Mouse (Mus musculus): ENCODE results near the gene Olfr643. TPM values are rescaled to one million over a fixed set of nuclear protein-coding genes. Genes with fewer than 3 reads are reported as not detected.

Gene Olfr643
- polyA plus RNA-seq (2015; fragmentation: Nextera tagmentation; extraction: Ambion mirVana): not detected in 2 replicates

DNA sequence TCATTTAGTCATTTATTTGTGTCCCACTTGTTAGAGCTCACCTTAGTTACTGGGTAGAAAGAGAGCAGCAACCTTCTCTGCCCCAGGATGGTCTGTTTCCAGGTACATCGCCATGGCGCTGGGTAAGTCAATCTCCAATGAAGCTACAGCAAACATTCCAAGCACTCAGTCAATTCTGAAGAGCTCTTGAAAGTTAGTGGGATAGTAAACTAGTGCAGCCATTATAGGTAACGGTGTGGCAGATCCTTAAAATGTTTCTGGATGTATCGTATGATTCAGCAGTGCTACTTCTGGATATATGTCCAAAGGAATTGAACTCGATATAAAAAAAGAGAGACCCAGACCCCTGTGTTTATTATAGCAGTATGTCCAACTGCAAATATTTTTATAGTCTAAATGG lies at the start of gene Olfr643:
Olfr643 (minus strand) TSS at position 101 of the 400 bp plus-strand sequence.

GRCm38 (mm10) chr7:104183292-104183691 lies 46.1 kb upstream of the Olfr643 start, which contains the start of gene Olfr648:
Gene Olfr648, minus strand, starts transcription at chr7:104183392.

GRCm38 (mm10) chr7:104150456-104150855 lies 13.3 kb upstream of the Olfr643 start, which contains the start of gene Ubqlnl:
Gene Ubqlnl, minus strand, starts transcription at chr7:104150556.

DNA sequence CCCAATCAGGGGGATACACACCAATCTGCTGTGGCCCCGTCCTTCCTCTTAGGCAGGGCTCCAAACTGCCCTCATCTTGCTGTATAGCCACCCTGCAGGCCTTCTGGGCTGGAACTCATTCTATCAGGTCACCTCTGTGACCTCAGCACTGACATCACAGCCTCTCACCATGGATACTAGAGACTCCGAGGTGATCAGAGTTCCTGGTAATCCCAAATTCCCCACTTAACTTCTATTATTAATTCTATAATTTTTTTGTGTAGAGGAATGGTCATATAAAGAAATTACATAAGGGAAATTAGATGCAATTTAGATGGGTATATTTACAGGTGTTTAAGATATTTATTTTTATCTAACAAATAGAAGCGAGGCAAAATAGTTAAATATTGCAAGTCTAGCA lies 6.0 kb upstream of the Olfr643 start, which contains the start of gene Ubqln3:
Ubqln3 (minus strand) TSS at position 101 of the 400 bp plus-strand sequence.

DNA sequence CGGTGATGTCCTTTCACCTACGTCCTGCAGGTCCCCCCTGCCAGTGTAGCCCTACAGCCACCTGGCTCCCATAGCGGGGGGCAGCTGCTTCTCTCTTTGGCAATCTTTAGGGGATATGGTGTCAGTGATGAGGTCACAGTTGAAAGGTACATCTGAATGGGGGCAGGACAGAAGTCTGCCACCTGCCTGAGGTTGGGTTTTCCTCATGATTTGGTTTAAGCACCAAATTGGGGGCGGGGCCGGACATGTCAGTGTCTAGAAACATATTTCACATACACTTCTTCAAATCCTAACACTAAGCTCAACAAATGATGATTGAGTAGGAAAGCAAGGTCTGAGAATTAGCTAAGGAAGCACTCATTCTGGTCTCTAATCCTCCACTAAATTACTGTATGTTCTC lies 7.5 kb downstream of the Olfr643 start, which contains the start of gene Ubqln5:
Ubqln5 (minus strand) TSS at position 101 of the 400 bp plus-strand sequence.

GRCm38 (mm10) chr7:104104757-104104972 lies 32.5 kb downstream of the Olfr643 start, which contains the start of gene Olfr646:
Gene Olfr646, plus strand, starts transcription at chr7:104104873.

DNA sequence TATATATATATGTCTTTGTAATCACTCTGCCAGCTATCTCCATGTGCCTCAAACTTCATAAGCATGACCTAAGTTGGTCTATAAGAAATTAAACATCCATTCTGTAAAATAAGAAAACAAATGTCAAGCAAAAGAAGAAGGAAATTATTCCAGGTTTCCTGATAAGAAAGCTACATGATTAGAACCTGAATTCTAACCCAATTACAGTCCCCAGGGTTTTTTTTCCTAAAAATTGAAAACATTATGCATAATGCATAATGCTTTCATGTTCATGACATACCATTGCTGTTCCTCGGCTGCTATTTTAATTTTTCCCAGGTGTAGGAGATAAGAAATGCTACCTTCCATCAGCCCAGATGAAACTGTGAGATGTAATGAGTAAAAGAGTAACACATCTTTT lies 51.8 kb downstream of the Olfr643 start, which contains the start of gene Olfr645:
Olfr645 (minus strand) TSS at position 101 of the 400 bp plus-strand sequence.

DNA sequence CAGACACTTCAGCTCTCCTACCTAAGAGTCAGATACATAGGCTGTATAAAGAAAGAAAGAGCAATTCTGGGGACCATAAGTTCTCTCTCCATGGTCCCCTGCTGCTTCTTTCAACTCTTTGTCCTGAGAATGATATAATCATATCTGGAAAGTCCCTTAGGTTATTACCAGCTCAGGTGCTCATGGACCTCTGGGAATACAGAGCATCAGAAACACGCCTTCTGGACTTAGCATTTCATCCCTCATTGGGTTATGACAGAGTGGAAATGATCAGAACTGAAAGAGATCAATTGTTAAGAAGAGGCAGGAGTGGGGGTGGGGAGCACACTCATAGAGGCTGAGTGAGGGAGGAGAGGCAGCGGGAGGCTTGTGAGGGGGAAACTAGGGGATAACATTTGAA lies 65.4 kb downstream of the Olfr643 start, which contains the start of gene Olfr644:
Olfr644 (minus strand) TSS at position 101 of the 400 bp plus-strand sequence.

GRCm38 (mm10) chr7:104061345-104061744 lies 75.9 kb downstream of the Olfr643 start, which contains the start of gene 4930516K23Rik:
Gene 4930516K23Rik, minus strand, starts transcription at chr7:104061445.

GRCm38 (mm10) chr7:104052566-104052965 lies 84.6 kb downstream of the Olfr643 start, which contains the start of gene Olfr642:
Gene Olfr642, minus strand, starts transcription at chr7:104052666.

DNA sequence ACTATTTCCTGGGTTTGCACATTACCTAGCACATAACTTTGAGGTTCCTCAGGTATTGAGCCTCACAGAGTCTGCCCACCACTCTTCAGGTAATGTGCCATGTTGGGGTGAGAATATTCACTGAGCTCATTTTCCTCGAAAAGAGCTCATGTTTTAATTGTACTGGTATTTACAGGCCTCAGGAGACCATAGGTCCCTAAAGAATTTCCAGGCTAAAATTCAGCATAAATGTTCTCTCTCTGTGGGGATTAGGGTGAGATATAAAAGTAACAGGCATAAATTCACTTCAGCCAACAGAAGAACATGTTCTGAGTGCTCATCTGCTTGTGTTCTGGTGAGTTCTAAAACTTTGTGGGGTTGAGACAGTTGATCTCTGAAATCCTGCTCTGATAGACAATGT lies 102.1 kb downstream of the Olfr643 start, which contains the start of gene Olfr641:
Olfr641 (plus strand) TSS at position 301 of the 400 bp plus-strand sequence.

DNA sequence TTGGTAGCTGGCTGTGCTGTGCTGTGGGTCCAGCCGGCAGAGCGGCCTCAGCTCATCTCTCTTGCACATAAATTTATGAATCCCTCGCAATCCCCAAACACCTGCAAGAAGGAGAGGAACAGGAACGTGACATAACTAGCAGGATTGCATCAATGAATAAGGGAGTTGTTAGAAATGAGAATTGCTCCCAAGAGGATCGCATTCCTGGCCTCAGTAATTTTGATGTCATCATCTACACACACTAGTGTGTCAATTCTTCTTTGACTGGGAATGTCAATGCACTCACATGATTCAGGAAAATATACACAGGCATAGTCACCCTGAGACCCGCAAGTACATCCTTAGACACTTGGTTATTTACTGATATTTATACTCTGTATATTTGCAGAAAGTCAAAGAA lies 111.7 kb downstream of the Olfr643 start, which contains the start of gene Olfr640:
Olfr640 (minus strand) TSS at position 101 of the 400 bp plus-strand sequence.

DNA sequence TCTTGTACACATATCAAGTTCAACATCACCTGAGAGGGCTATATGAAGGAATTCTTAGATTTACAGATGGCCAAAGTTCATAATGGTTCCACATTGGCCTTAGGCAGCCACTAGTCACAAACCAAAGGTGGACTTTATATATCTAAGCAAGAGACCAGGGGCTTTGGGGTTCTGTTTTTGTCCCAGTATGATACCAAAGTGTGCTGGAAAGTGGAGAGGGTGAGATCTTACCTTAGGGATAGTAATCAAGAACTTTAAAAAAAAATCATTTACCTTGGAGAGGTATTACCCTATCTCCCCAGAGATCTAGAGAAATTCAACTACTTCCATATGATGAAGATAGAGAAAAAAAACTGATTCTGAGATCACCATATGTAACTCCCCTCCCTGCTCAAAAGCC lies 120.0 kb downstream of the Olfr643 start, which contains the start of gene Olfr639:
Olfr639 (minus strand) TSS at position 101 of the 400 bp plus-strand sequence.

DNA sequence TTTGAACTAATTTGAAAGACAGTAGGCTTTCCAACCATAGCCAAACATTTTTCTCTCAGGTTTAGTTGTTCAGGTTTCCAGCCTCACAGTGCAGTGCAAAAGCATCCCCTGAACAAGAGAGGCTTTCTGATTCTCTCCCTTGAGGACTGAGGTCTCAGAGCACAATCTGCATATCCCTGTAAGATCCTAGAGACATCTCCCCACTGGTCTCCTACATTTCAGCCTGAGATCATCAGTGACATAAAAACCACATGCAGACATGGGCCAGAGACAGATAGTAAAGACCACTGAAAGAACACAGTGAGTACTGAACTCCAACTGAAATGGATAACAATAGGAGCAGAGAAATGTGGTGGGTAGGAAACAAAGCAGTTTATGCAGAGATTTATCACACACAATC lies 138.8 kb downstream of the Olfr643 start, which contains the start of gene Olfr638:
Olfr638 (plus strand) TSS at position 301 of the 400 bp plus-strand sequence.

GRCm38 (mm10) chr7:103970852-103971251 lies 166.4 kb downstream of the Olfr643 start, which contains the start of gene Olfr635:
Gene Olfr635, plus strand, starts transcription at chr7:103971152.

Other genes starting within 250 kb of the Olfr643 start
- not detected in 2 replicates for gene Olfr64, start 242.9 kb downstream of the Olfr643 start, polyA plus RNA-seq (2015; fragmentation: Nextera tagmentation; extraction: Ambion mirVana)
- gene Olfr65, start 233.9 kb downstream of the Olfr643 start, polyA plus RNA-seq (2015; fragmentation: Nextera tagmentation; extraction: Ambion mirVana): not detected in 2 replicates
- not detected in 2 replicates for gene Olfr631, start 208.6 kb downstream of the Olfr643 start, polyA plus RNA-seq (2015; fragmentation: Nextera tagmentation; extraction: Ambion mirVana)
- gene Olfr632, start 203.1 kb downstream of the Olfr643 start, polyA plus RNA-seq (2015; fragmentation: Nextera tagmentation; extraction: Ambion mirVana): not detected in 2 replicates
- not detected in 2 replicates for gene Olfr633, start 193.0 kb downstream of the Olfr643 start, polyA plus RNA-seq (2015; fragmentation: Nextera tagmentation; extraction: Ambion mirVana)
- not detected in 2 replicates for gene Olfr635, start 166.3 kb downstream of the Olfr643 start, polyA plus RNA-seq (2015; fragmentation: Nextera tagmentation; extraction: Ambion mirVana)
- not detected in 2 replicates for gene Olfr638, start 138.7 kb downstream of the Olfr643 start, polyA plus RNA-seq (2015; fragmentation: Nextera tagmentation; extraction: Ambion mirVana)
- not detected in 2 replicates for gene Olfr639, start 120.1 kb downstream of the Olfr643 start, polyA plus RNA-seq (2015; fragmentation: Nextera tagmentation; extraction: Ambion mirVana)
- not detected in 2 replicates for gene Olfr640, start 111.8 kb downstream of the Olfr643 start, polyA plus RNA-seq (2015; fragmentation: Nextera tagmentation; extraction: Ambion mirVana)
- not detected in 2 replicates for gene Olfr641, start 102.0 kb downstream of the Olfr643 start, polyA plus RNA-seq (2015; fragmentation: Nextera tagmentation; extraction: Ambion mirVana)
- not detected in 2 replicates for gene Olfr642, start 84.7 kb downstream of the Olfr643 start, polyA plus RNA-seq (2015; fragmentation: Nextera tagmentation; extraction: Ambion mirVana)
- not detected in 2 replicates for gene 4930516K23Rik, start 76.0 kb downstream of the Olfr643 start, polyA plus RNA-seq (2015; fragmentation: Nextera tagmentation; extraction: Ambion mirVana)
- not detected in 2 replicates for gene Olfr644, start 65.5 kb downstream of the Olfr643 start, polyA plus RNA-seq (2015; fragmentation: Nextera tagmentation; extraction: Ambion mirVana)
- gene Olfr645, start 51.9 kb downstream of the Olfr643 start, polyA plus RNA-seq (2015; fragmentation: Nextera tagmentation; extraction: Ambion mirVana): not detected in 2 replicates
- not detected in 2 replicates for gene Olfr646, start 32.5 kb downstream of the Olfr643 start, polyA plus RNA-seq (2015; fragmentation: Nextera tagmentation; extraction: Ambion mirVana)
- gene Ubqln5, start 7.6 kb downstream of the Olfr643 start, polyA plus RNA-seq (2015; fragmentation: Nextera tagmentation; extraction: Ambion mirVana): not detected in 2 replicates
- gene Ubqln3, start 5.9 kb upstream of the Olfr643 start, polyA plus RNA-seq (2015; fragmentation: Nextera tagmentation; extraction: Ambion mirVana): not detected in 2 replicates
- gene Ubqlnl, start 13.2 kb upstream of the Olfr643 start, polyA plus RNA-seq (2015; fragmentation: Nextera tagmentation; extraction: Ambion mirVana): not detected in 2 replicates
- gene Olfm5, start 27.4 kb upstream of the Olfr643 start, polyA plus RNA-seq (2015; fragmentation: Nextera tagmentation; extraction: Ambion mirVana): not detected in 2 replicates
- gene Olfr648, start 46.0 kb upstream of the Olfr643 start, polyA plus RNA-seq (2015; fragmentation: Nextera tagmentation; extraction: Ambion mirVana): 0.05 TPM in 1 of 2 replicates, not detected in the other
- not detected in 2 replicates for gene Olfr649, start 58.6 kb upstream of the Olfr643 start, polyA plus RNA-seq (2015; fragmentation: Nextera tagmentation; extraction: Ambion mirVana)
- 0.56 and 0.97 TPM in 2 replicates for gene Trim6, start 81.4 kb upstream of the Olfr643 start, polyA plus RNA-seq (2015; fragmentation: Nextera tagmentation; extraction: Ambion mirVana)
- gene Trim34a, start 107.1 kb upstream of the Olfr643 start, polyA plus RNA-seq (2015; fragmentation: Nextera tagmentation; extraction: Ambion mirVana): 1.7 and 2.2 TPM in 2 replicates
- 0.45 and 0.63 TPM in 2 replicates for gene Trim5, start 150.7 kb upstream of the Olfr643 start, polyA plus RNA-seq (2015; fragmentation: Nextera tagmentation; extraction: Ambion mirVana)
- 5.1 and 5.9 TPM in 2 replicates for gene Trim12a, start 178.1 kb upstream of the Olfr643 start, polyA plus RNA-seq (2015; fragmentation: Nextera tagmentation; extraction: Ambion mirVana)
- 0.10 TPM in 1 of 2 replicates, not detected in the other for gene Trim34b, start 192.1 kb upstream of the Olfr643 start, polyA plus RNA-seq (2015; fragmentation: Nextera tagmentation; extraction: Ambion mirVana)
- gene Trim12c, start 216.0 kb upstream of the Olfr643 start, polyA plus RNA-seq (2015; fragmentation: Nextera tagmentation; extraction: Ambion mirVana): 1.6 and 2.2 TPM in 2 replicates
- gene Trim30b, start 232.5 kb upstream of the Olfr643 start, polyA plus RNA-seq (2015; fragmentation: Nextera tagmentation; extraction: Ambion mirVana): 0.12 and 0.28 TPM in 2 replicates

All from skeletal muscle tissue, postnatal 0 days (tissue).